23 mouse cellular contexts compared by ENCODE assay signal in genomic region chr4:25648107-25648506, GRCm38 (mm10).
"Had no signal": no experiment of that assay in that cellular context is flagged by ENCODE, and none has a peak within 500 bp of the region (broad histone marks: within the 10 kb centered on the region; RNA-seq: fewer than 3 reads in every experiment).

No protein-coding gene starts in this region.

- DNase-seq: forebrain, postnatal 0 days; gastrocnemius, postnatal 14 days; gastrocnemius, postnatal 36 days; heart, adult 11 months; heart, adult 2 months; heart, postnatal 14 days; heart, postnatal 36 days; liver; liver, embryonic 13.5 days; liver, postnatal 0 days had no signal

- H3K4me3 ChIP-seq: heart, adult 2 months; heart, embryonic 13.5 days; heart, embryonic 15.5 days; hindbrain, embryonic 13.5 days; hindbrain, embryonic 15.5 days; layer of hippocampus, adult 2 months; left cerebral cortex, adult 2 months; limb, embryonic 10.5 days; limb, embryonic 12.5 days; liver, embryonic 13.5 days; liver, embryonic 15.5 days had no signal

- H3K27me3 ChIP-seq: heart, embryonic 13.5 days; heart, embryonic 15.5 days; hindbrain, embryonic 13.5 days; hindbrain, embryonic 15.5 days; limb, embryonic 12.5 days; liver, embryonic 13.5 days; liver, embryonic 15.5 days had no signal

- H3K27ac ChIP-seq: heart, adult 2 months; heart, embryonic 13.5 days; heart, embryonic 15.5 days; hindbrain, embryonic 13.5 days; hindbrain, embryonic 15.5 days; hindbrain, postnatal 0 days; layer of hippocampus, adult 2 months; left cerebral cortex, adult 2 months; limb, embryonic 10.5 days; limb, embryonic 12.5 days; liver, embryonic 13.5 days; liver, embryonic 15.5 days had no signal

- H3K4me1 ChIP-seq: heart, embryonic 13.5 days; heart, embryonic 15.5 days; hindbrain, embryonic 13.5 days; hindbrain, embryonic 15.5 days; limb, embryonic 10.5 days; limb, embryonic 12.5 days; liver, embryonic 13.5 days; liver, embryonic 15.5 days had no signal

- H3K4me2 ChIP-seq: heart, embryonic 11.5 days; heart, embryonic 13.5 days; heart, embryonic 15.5 days; hindbrain, embryonic 13.5 days; hindbrain, embryonic 15.5 days; limb, embryonic 12.5 days; liver, embryonic 11.5 days; liver, embryonic 13.5 days; liver, embryonic 15.5 days had no signal

- ATAC-seq: forebrain, postnatal 0 days; hindbrain, postnatal 0 days; intestine, embryonic 16.5 days; liver, postnatal 0 days had no signal

- H3K36me3 ChIP-seq: heart, embryonic 13.5 days; heart, embryonic 15.5 days; hindbrain, embryonic 13.5 days; hindbrain, embryonic 15.5 days; limb, embryonic 10.5 days; limb, embryonic 12.5 days; liver, embryonic 13.5 days; liver, embryonic 15.5 days had no signal

- H3K9me3 ChIP-seq: heart, embryonic 13.5 days; heart, embryonic 15.5 days; hindbrain, embryonic 13.5 days; hindbrain, embryonic 15.5 days; limb, embryonic 10.5 days; limb, embryonic 12.5 days; liver, embryonic 13.5 days; liver, embryonic 15.5 days had no signal

- H3K9ac ChIP-seq: forebrain, postnatal 0 days; heart, embryonic 13.5 days; heart, embryonic 15.5 days; hindbrain, embryonic 13.5 days; hindbrain, embryonic 15.5 days; limb, embryonic 12.5 days; liver, embryonic 13.5 days; liver, embryonic 15.5 days; liver, postnatal 0 days had no signal
